ENCODE assay signal across 1 mouse cellular context in the genomic region with DNA sequence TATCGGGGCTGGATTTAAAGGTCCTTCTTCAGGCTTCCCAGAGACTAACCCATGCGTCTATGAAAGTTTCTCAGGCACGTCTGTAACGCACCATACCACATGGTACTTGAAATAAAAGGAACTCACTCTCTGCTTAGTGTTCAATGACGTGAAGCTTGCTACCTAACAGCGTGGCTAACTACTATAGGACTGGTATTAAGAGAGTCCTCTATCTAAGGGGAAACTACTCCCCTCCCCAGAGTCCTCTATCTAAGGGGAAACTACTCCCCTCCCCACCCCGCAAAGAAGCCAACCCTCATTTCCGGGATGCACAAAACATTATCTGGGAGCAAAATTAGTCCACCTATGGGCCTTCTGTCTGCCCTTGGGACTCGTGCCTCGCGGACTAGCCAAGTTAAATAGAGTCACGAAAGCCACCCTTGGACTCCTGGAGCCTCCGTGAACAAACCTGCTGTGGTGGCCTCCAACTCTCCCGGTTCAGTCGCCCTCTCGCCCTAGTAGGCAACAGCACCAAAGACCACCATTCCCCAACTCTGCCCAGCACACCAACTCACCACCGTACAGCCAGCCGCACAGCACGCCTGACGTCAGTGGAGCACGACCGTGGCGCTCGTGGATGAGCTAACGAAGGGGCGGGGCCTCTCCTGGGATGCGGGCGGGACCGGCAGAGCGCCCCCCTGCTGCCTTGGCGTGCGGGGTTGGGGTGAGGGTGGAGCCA.
A peak's percentile ranks its signal among the peaks of the same experiment; 100 is the strongest.
TF ChIP-seq lines count a peak whose summit lies in the region.

A gene (minus strand): TSS at position 599 of the 718 bp plus-strand sequence.

TF ChIP-seq in CH12.LX, 34 proteins besides CTCF, POLR2A, EP300 and RAD21 (continued from another document):
- TF ChIP-seq NELFE (IDR thresholded peaks at IDR 0.05; ENCODE audit: low read depth, low read length) (peak; percentile 95), TCF12 (IDR thresholded peaks at IDR 0.05; ENCODE audit: low read depth, low read length) (peak; percentile 71; the same call in 1 of the 2 replicates), SIN3A (IDR thresholded peaks at IDR 0.05; ENCODE audit: low read length) (peak; percentile 92), MAX (IDR thresholded peaks at IDR 0.05; ENCODE audit: low read length) (peak; percentile 54; the same call in 1 of the 2 replicates), USF2 (conservative IDR thresholded peaks at IDR 0.05; ENCODE audit: low read depth, low read length) (no peak), IRF4 (IDR thresholded peaks at IDR 0.05; ENCODE audit: low read depth, low read length) (peak; percentile 63), GABPA (IDR thresholded peaks at IDR 0.05; ENCODE audit: insufficient replicate concordance, low read depth, low read length) (peak; percentile 13; the same call in 1 of the 2 replicates), UBTF (IDR thresholded peaks at IDR 0.05; ENCODE audit: low read depth, low read length) (no peak), ZMIZ1 (IDR thresholded peaks at IDR 0.05; ENCODE audit: low read depth, low read length) (peak; percentile 75; the same call in 1 of the 2 replicates), POLR2AphosphoS2 (IDR thresholded peaks at IDR 0.05; ENCODE audit: low read depth, low read length) (no peak), JUND (conservative IDR thresholded peaks at IDR 0.05; ENCODE audit: low read depth, low read length) (no peak), ZC3H11A (IDR thresholded peaks at IDR 0.05; ENCODE audit: low read depth, low read length) (no peak), TBP (conservative IDR thresholded peaks at IDR 0.05; ENCODE audit: low read depth, low read length) (no peak), KAT2A (IDR thresholded peaks at IDR 0.05; ENCODE audit: insufficient replicate concordance, low read length) (peak; percentile 71; the same call in 1 of the 2 replicates), CHD2 (IDR thresholded peaks at IDR 0.05; ENCODE audit: low read length) (no peak; the same call in 1 of the 2 replicates), NRF1 (IDR thresholded peaks at IDR 0.05; ENCODE audit: low read depth, low read length) (peak; percentile 49), CHD1 (IDR thresholded peaks at IDR 0.05; ENCODE audit: low read depth, low read length) (no peak), MAZ (IDR thresholded peaks at IDR 0.05; ENCODE audit: low read depth, low read length) (peak; percentile 80), SMC3 (IDR thresholded peaks at IDR 0.05; ENCODE audit: low read depth, low read length) (no peak), MXI1 (IDR thresholded peaks at IDR 0.05; ENCODE audit: low read depth, low read length) (peak; percentile 91), RCOR1 (conservative IDR thresholded peaks at IDR 0.05; ENCODE audit: low read depth, low read length) (no peak), ETS1 (conservative IDR thresholded peaks at IDR 0.05; ENCODE audit: low read depth, low read length) (0 out of 2 replicates have a peak, but pooled peaks have one; percentile 14), HCFC1 (IDR thresholded peaks at IDR 0.05; ENCODE audit: low read depth, low read length) (peak; percentile 89), JUN (IDR thresholded peaks at IDR 0.05; ENCODE audit: insufficient read depth, low read depth, low read length) (no peak), USF1 (IDR thresholded peaks at IDR 0.05; ENCODE audit: low read depth, low read length) (no peak), MYC (IDR thresholded peaks at IDR 0.05; ENCODE audit: low read depth, low read length) (peak; percentile 62; the same call in 1 of the 2 replicates), PAX5 (IDR thresholded peaks at IDR 0.05; ENCODE audit: low read length) (no peak), ZKSCAN1 (IDR thresholded peaks at IDR 0.05; ENCODE audit: borderline replicate concordance, low read depth, low read length) (no peak; the same call in 1 of the 2 replicates), BHLHE40 (IDR thresholded peaks at IDR 0.05; ENCODE audit: low read depth, low read length) (peak; percentile 34; the same call in 1 of the 2 replicates)
